Mouse (Mus musculus) A20 (cell line): Measurements from ENCODE around the gene Wnt16.

ENCODE experiments used
- DNase-seq: peaks from one replicate; pipeline ENCODE4 v3.0.0-alpha.2; 2011; ENCODE audit warnings: low read depth, low spot score

The Wnt16 gene

DNA sequence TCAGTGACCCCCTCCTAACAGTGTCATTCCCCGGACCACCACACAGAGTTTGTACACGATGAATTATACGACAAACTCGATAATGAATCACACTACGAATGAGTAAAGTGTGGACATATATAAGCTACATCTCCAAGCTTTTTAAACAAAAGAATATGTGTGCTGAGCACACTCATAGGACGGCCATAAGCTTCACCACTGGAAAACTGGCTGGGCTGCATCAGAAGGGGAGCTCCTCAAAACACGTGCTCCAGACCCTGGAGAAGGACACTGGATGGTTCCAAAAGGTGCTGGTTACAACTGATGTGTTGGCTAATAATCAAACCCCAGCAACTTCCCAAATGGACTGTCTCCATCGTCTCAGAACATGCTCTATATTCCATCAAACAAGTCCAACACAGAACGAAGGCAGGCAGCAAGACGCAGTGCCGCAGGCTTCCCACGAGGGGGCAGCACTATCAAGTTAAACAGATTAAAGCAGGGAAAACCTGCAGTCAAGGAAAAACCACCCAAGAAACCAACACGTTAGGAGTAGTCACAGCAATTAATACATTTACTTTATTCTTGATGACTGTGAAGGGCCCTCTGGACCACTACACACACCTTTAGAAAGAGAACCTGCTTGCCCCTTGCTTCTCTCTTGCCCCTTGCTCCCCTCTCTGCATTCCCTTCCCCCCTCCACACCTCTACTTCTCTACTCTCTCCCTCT lies 37.5 kb downstream of the Wnt16 start:
- DNase-seq, result peak; percentile 65

DNA sequence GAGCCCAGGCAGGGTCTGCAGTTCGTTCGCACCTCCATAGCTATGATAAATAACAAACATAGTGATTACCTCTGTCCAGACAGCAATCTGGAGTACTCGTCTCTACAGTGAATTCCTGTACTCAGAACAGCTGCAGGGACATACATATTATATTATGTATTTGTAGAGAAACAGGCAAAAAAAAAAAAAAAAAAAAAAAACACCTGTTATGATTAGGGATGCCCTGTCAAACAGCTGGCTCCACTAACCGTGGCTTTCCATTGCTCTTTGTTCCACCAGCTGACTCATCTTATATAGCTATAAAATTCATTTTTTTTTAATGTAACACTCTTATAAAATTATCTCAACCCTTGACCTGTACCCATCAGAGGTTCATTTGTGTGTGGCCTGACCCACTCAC lies 38.3 kb downstream of the Wnt16 start:
- DNase-seq, result no peak

DNA sequence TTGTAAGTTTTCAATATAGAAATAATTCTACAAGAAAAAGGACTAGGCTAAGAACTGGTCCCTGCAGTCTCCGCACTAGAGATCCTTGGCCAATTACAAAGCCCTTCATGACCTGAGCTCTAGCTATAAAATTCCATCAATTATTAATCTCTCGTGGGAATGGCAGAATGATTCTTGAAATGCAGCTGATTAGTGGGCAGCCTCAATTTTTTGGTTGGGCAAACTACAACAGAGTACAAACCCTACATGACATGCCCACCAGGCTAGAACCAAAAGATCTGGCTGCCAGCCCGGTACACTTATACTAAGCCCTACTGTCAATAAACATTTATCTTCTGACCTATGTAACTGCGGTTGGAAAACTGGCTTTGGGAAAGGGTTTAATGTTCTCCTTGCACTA lies 39.1 kb downstream of the Wnt16 start:
- no peak for DNase-seq

DNA sequence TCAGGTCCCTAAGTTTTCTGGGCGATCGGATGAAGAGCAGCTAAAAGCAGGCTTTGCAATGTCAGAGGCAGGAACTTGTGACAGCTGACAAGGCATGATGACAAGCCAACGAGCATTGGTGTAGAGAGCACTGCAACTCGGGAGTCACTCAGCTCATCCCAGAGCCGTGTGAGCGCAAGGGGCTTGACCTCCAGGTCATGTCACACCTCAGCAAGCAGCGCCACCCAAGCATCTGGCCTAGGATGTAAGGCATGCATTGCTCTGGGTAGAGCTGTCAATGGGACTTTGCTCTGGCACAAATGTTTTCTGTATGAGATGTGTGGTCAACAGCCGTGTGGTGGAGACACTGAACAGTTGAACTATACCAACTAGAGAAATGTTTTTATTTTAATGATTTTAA lies 39.9 kb downstream of the Wnt16 start:
- DNase-seq, result no peak

DNA sequence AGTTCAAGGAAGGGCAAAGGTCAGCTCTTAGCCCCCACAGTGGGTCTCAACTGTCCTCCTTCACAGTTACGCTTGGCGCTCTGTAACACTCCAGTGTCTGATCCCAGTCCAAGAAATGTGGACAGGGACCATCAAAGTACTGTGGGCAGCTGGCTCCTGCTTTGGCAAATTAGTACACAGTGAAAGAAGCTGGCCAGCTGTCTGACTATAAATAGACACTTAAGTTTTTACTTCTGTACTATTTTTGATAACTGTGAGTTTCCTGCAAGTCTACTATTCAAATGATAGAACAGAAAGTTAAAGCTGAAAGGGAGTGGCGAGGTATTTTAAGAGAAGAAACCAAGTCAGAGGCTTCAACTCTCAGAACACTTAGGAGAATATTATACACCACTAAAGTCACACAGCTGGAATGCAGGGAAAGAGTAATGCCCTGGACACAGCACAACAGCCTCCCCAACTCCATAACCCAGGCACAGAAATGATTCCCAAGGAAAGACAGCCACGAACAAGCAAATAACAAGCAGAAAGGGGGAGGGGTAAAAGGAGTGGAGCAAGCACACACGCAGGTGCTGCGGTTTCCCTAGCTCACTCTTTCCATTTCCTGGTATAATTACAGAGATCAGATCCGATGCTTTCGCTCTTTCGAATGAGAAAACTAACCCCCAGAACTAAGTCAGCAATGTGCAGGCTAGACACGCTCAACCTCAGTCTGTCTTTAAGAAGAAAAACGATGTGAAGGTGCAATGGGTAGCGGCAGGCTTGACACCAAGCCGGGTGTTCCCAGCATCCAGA lies 42.3 kb downstream of the Wnt16 start:
- peak; percentile 87 for DNase-seq

DNA sequence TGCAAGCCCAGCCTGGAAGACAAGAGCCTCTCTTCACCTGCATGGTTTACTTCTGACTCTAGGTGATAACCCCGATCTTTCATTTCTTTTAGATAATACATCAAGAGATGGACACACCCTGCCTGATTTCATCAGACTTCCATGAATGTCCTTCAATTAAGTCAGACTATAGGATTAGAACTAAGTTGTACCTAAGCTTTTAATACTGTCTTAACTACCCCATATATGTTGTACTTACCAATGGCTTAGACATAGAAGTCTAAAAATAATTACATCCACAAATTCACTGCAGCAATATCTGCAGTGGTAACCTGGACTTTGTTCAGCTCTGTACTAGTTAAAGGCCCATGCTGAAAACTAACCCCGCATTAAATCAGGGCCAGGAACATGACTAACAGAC lies 44.5 kb downstream of the Wnt16 start:
- DNase-seq, result no peak

DNA sequence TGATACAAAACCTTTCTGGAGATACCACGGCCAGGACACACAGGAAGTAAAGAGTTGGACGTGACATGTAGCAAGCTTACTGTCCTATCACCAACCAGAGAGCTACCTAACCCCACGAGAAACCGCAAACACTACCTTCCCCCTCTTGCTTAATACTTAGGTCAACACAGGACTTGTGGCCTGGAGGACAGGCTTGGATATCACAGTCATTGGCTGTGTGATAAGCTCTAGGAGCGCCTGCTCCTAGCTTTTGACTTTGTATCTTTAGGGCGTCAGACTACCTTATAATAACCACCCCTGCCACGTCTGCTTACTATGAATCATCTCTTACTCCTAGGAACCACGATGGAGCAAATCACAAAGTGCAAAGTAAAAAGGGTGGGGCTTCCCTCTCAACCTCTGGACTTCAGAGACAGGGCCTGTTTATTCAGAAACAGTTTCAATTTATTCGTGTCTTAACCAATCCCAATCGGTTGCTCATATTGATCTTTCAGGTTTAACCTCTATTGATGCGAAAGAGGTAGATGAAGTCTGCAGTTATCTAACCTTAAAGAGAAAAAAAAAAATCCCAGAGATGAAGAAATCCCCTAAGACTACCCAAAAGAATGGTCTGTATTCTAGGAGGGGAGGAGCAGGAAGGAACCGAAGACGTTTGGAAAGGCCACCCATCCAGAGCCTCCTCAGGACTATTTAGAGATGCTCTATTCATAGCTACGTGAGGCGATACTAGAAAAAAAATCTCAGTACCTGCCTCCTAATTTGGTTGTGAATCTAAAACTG lies 51.9 kb downstream of the Wnt16 start:
- no peak for DNase-seq

DNA sequence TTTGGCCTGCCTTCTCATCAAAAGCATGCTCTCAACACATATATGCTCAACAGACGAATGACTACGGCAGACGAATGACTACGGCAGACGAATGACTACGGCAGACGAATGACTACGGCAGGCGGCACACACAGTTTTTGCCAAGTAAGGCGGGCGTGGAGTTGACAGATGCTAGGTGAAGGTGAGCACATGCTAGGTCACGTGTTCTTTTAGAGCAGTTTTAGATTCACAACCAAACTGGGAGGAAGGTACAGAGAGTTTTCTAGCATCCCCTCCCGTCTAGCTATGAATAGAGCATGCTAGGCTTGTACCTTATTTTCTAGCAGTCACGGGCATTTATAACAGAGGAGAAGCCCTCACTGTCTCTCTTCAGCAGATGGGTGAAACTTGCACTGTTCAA lies 52.8 kb downstream of the Wnt16 start:
- no peak for DNase-seq

DNA sequence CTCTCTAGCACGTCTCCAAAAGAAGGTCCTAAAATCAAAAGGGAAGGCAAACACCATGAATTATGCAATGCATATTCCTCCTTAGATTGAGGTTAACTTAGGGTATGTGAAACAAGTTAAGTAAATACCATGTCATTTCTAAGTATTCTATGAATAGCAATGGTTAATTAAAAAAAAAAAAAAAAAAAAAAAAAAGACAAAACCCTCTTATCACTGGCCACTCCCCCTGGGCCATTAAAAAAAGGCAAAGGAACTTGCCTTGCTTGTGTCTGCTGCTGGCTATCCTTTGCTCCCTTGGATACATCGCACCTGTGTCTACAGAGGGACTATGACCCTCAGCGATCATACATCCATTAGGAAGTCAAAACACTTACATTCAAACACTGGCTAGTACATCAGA lies 55.3 kb downstream of the Wnt16 start:
- DNase-seq, result no peak

DNA sequence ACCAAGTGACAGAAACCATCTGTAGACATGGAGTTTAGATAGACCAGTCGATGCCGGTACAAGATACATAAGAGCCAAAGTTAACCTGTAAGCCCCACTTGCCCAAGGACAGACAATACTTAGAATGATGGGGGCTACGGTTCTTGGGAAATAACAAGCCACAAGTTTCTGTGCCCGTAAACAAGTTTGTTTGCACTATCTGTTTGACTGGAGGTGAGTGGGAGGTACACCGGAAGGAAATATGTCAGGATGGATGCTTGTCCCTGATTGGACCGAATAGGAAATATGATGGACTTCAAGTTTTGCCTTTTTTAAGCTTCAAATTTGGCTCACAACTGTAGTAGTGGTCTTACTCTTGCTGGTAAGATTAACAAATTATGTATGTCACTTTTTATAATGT lies 55.7 kb downstream of the Wnt16 start:
- DNase-seq, result no peak

DNA sequence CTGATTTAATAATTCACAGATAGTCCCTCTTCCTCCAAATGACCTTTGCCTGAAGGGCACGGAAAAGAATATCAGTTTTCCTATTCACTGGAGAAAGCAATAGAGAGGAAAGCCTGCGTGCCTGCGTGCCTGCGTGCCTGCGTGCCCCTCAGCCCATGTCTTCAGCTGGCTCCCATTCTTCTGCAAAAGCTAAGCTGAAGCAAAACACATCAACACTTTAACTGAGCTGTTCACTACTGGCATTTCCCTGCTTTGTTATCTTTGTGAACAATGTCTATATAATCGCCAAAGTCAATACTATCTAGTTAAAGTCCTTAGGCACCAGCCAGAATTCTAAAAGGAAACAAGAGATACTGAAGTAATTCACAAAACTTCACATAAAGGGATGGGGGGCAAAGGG lies 56.4 kb downstream of the Wnt16 start:
- no peak for DNase-seq

DNA sequence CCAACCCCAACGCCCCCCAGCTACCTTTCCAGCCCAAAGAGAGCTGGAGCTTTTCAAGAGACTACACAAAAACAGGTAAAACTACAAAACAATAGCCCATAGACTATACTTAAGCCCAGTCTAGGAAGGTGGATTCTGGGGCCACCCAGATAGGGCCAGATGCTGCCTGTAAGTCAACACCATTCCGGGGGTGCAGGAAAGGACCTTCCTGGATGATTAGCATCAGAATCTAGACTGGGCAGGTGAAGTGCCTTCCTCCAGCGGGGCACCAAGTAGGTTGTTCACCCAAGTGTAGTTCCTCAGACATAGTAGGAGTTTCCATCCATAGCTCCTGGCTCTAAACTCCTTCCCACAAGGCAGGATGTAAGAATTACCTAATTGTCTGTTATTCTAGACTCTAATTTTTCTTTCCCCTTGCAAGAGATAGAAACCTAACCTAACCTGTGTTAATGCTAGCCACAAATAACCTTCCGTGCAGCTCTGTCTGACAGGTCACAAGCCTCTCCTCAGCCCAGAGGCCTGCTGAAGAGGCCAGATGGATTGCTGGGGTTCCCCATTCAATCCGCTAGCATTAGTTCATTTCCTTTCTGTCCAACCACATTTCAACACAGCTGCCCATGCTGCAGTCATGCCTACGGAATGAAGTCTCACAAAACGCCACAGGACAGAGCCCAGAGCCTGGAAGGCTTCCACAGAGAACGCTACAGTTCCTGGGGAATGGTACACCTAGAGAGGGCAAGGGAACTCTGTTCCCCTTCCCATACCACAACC lies 59.3 kb downstream of the Wnt16 start:
- no peak for DNase-seq
